Mouse (Mus musculus) lung, postnatal 0 days (tissue): ENCODE measurements around the gene Ecsit.

Source experiments
- CTCF ChIP-seq: IDR thresholded peaks from 2 replicates; pipeline ENCODE4 v1.5.1; 2016; ENCODE audit warnings: antibody characterized with exemption, mild to moderate bottlenecking
- EP300 ChIP-seq: IDR thresholded peaks from 2 replicates; pipeline ENCODE4 v1.6.1; 2016; ENCODE audit warnings: antibody characterized with exemption, mild to moderate bottlenecking, control low read depth

DNA sequence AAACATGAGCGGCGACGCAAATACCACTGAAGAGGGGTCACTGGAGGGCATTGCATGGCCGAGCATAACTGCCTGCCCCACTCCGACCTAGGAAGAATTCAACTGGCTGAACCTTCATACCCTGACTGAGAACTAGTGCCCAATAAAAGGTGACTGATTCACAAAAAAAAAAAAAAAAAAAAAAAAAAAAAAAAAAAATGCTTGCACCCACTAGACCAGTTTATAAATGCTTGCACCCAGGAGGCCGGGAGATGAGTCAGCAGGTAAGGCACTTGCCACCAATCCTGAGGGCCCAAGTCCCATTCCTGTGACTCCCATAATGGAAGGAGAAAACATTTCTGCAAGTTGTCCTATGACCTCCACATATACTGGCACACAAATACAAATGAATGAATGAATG, 7.5 kb upstream of the Ecsit start:
- TF ChIP-seq CTCF (no peak), EP300 (no peak)
